Mouse (Mus musculus) liver, postnatal 0 days (tissue): ENCODE measurements around the gene Spsb1. TPM values are rescaled to one million over a fixed set of nuclear protein-coding genes. Genes with fewer than 3 reads are reported as not detected.
A peak's percentile ranks its signal among the peaks of the same experiment; 100 is the strongest.

Source experiments
- ATAC-seq: fragments of 200-750 bp; cut with Nextera tagmentation; 2 replicates; pipeline ENCODE4 v1.8.0; 2017; ENCODE audit warnings: mild to moderate bottlenecking, moderate library complexity
- DNase-seq: peaks from one replicate; pipeline ENCODE4 v3.0.0-alpha.2; 2016
- H3K27ac ChIP-seq: fragments of 300-500 bp; sonication (generic); 2 replicates; pipeline ENCODE4 v1.5.1; 2014; ENCODE audit warnings: antibody characterized with exemption, moderate library complexity, mild to moderate bottlenecking, low read depth
- H3K27me3 ChIP-seq: fragments of 300-500 bp; sonication (generic); 2 replicates; pipeline ENCODE4 v1.6.1; 2014; ENCODE audit warnings: low read length, control low read depth, mixed read lengths; ENCODE audit not compliant: insufficient read depth
- H3K36me3 ChIP-seq: fragments of 300-500 bp; sonication (generic); replicated peaks from 2 replicates; pipeline ENCODE4 v1.6.1; 2014; ENCODE audit warnings: mild to moderate bottlenecking, control low read depth, low read length, moderate library complexity, mixed read lengths; ENCODE audit not compliant: insufficient read depth
- H3K4me1 ChIP-seq: fragments of 300-500 bp; sonication (generic); 2 replicates; pipeline ENCODE4 v1.6.1; 2014; ENCODE audit warnings: antibody characterized with exemption, mild to moderate bottlenecking, control low read depth; ENCODE audit not compliant: insufficient read depth
- H3K4me2 ChIP-seq: fragments of 300-500 bp; sonication (generic); 2 replicates; pipeline ENCODE4 v1.6.1; 2014; ENCODE audit warnings: low read depth, mild to moderate bottlenecking, low read length, moderate library complexity, mixed read lengths
- H3K4me3 ChIP-seq: fragments of 300-500 bp; sonication (generic); 2 replicates; pipeline ENCODE4 v1.5.1; 2014; ENCODE audit warnings: low read depth, low read length
- H3K9ac ChIP-seq: fragments of 300-500 bp; sonication (generic); replicated peaks from 2 replicates; pipeline ENCODE4 v1.6.1; 2014; ENCODE audit warnings: mild to moderate bottlenecking, moderate library complexity
- H3K9me3 ChIP-seq: fragments of 300-500 bp; sonication (generic); 2 replicates; pipeline ENCODE4 v1.6.1; 2016; ENCODE audit warnings: mild to moderate bottlenecking, control low read depth, low read length, mixed read lengths
- CTCF ChIP-seq: sonication (generic); IDR thresholded peaks from 2 replicates; pipeline ENCODE4 v1.5.1; 2016; ENCODE audit warnings: antibody characterized with exemption, low read depth
- EP300 ChIP-seq: IDR thresholded peaks from 2 replicates; pipeline ENCODE4 v1.6.1; 2016; ENCODE audit warnings: antibody characterized with exemption, low read depth, mild to moderate bottlenecking
- WGBS: fragments of 180-500 bp; shearing (Covaris S2); extraction: QIAGEN DNeasy Blood & Tissue Kit; methylation state at CpG from one replicate; pipeline ENCODE4 v1.1.7; 2014; ENCODE audit not compliant: insufficient replicate concordance; 5-methylcytosine and 5-hydroxymethylcytosine counted together
- polyA plus RNA-seq: library from polyadenylated mRNA; unstranded; fragments of >200 nt; fragmentation: Nextera tagmentation; extraction: Ambion mirVana; gene quantifications from 2 replicates; pipeline ENCODE4 v1.2.1, GENCODE M21; 2015

Gene Spsb1
- polyA plus RNA-seq, 1 experiment from 2014 or later: 1.7 TPM

DNA sequence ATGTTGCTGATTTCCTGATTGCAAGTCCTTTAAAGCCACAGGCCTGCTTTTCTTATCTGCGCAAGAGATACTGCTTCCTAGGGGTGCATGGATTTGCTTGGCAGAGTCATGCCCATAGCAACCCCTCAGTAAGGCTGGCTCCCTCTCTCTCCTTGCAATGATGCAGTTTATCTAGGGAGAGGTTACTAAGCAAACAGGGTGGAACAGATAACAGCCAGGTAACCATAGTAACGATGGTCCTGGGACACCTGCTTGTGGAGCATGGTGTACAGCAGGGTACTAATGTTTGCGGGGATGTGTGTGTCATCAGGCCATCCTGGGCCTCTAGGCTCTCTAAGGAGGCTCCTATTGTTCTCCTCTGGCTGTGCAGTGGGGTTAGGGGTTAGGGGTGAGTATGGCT is 97.2 kb downstream of the Spsb1 start:
- Histone ChIP-seq H3K9ac (no peak overlapping the region), H3K9me3 (no peaks in the 10 kb centered on the region), H3K27me3 (0 out of 2 replicates have a peak, but pooled peaks cover 3% of the 10 kb centered on the region), H3K27ac (no peak overlapping the region), H3K4me1 (peaks cover 18% of the 10 kb centered on the region), H3K4me3 (no peak overlapping the region), H3K36me3 (no peaks in the 10 kb centered on the region), H3K4me2 (no peak overlapping the region)
- ATAC-seq (no peak), DNase-seq (no peak)
- TF ChIP-seq EP300 (no peak), CTCF (no peak)
- WGBS: 55% methylated on average over 3 of the region's 3 CpGs

DNA sequence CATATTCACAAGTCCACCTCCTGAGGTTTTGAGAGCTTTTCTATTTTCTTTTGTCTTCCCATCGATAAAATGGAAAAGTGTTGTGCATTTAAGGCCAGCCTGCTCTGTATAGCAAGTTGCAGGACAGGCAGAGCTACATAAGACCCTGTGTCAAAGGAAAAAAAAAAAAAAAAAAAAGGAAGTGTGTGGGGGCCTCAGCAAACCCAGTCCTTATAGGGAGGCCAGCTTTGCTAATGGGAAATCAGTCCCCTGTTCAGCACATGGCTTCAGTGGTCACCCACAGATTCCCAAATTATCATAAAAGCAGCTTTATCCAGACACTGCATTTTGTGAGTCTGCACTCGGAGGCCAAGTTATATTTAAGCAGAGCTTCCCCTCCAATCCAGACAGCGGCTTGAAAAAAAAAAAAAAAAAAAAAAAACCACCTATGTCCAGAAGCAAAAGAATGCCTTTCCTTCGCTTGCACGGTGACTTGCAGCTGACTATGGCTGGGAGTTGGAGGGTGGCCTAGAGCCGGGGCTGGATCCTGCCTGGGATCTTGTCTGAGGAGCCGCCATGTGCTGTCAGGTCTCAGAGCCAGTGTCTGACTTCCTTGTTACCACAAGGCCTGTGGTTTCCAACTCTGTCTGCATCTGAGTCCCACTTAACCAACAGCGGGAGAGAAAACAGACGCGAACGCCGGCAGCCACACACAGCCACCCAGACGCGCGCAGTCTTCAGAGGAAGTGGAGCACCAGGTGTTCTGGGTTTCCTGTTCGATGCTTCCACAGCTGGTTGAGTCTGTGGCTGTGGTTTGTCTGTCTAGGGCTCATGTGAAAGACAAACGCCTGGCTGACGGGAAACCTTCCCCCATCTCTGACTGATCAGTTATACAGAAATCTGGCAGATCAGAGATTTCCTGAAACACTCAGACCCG is 98.7 kb downstream of the Spsb1 start:
- H3K4me1 ChIP-seq: peaks cover 18% of the 10 kb centered on the region
- peak overlapping the region; percentile 32; the same call in 1 of the 2 replicates for H3K4me2 ChIP-seq
- ATAC-seq (peak; percentile 42), DNase-seq (peak; percentile 60)
- H3K36me3 ChIP-seq: no peaks in the 10 kb centered on the region
- H3K27ac ChIP-seq: no peak overlapping the region; the same call in 1 of the 2 replicates
- H3K27me3 ChIP-seq: 0 out of 2 replicates have a peak, but pooled peaks cover 3% of the 10 kb centered on the region
- no peak overlapping the region for H3K4me3 ChIP-seq
- H3K9ac ChIP-seq: no peak overlapping the region
- no peak for TF ChIP-seq EP300
- TF ChIP-seq CTCF: no peak
- 32% methylated on average over 19 of the region's 19 CpGs for WGBS
- H3K9me3 ChIP-seq: no peaks in the 10 kb centered on the region

DNA sequence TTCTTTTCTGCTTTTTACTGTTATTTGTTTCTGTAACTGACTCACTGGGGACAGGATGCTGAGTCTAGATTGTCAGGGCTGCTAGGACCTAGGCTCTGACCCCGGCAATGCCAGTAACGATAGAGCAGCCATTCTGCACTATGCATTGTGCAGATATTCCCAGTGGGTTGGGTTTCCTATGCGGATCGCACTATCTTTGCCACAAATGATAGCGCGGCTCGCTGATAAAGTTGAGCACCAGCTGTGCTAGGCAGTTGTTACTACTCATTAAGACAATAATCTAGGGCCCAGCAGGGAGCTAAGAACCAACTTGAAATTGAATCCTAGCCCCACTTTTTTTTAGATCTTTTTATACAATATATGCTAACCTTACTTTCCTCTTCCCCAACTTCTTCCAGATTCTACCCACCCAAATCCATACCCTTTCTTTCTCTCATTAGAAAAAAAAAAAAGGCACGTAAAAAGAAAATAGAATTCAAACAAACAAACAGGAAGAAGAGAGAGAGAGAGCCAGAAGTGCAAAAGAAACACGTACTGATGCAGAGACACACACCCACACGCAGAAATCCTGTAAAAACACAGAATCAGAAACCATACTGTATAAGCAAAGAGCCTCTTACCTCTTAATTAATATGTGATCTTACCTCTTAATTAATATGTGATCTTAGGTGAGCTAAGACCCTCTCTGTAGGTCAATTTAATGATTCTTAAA is 99.5 kb downstream of the Spsb1 start:
- 0 out of 2 replicates have a peak overlapping the region, but pooled peaks have one; percentile 4 for H3K27ac ChIP-seq
- no peaks in the 10 kb centered on the region for H3K36me3 ChIP-seq
- peak; percentile 65 for TF ChIP-seq EP300
- TF ChIP-seq CTCF: no peak
- H3K9ac ChIP-seq: no peak overlapping the region
- H3K4me2 ChIP-seq: peak overlapping the region; percentile 51; the same call in 1 of the 2 replicates
- WGBS: 40% methylated on average over 10 of the region's 10 CpGs
- 0 out of 2 replicates have a peak, but pooled peaks cover 3% of the 10 kb centered on the region for H3K27me3 ChIP-seq
- no peak for DNase-seq
- H3K4me1 ChIP-seq: peaks cover 18% of the 10 kb centered on the region
- no peaks in the 10 kb centered on the region for H3K9me3 ChIP-seq
- H3K4me3 ChIP-seq: no peak overlapping the region
- ATAC-seq: 0 out of 2 replicates have a peak, but pooled peaks have one; percentile 18

DNA sequence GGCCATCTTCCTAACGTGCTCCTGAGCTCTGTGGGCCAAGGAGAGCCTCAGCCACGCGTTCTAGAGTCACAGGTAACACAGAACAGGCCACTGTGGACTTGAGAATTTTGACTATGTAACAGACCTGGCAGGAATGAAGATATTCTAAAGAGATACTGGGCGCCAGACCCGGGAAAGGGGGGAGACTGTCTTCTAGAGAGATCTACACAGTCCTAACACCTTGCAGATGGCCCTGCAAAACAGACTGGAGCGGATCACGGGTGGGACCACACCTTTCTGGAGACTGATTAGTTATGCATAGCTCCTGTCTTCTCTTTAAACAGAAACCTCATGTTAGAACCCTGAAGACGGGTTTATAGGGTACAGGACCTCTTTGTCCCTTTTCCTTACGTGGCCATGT is 100.1 kb downstream of the Spsb1 start:
- H3K9ac ChIP-seq: no peak overlapping the region
- H3K4me1 ChIP-seq: peaks cover 18% of the 10 kb centered on the region
- H3K4me2 ChIP-seq: peak overlapping the region; percentile 51
- WGBS: 45% methylated on average over 9 of the region's 9 CpGs
- H3K36me3 ChIP-seq: no peaks in the 10 kb centered on the region
- 0 out of 2 replicates have a peak, but pooled peaks cover 3% of the 10 kb centered on the region for H3K27me3 ChIP-seq
- H3K4me3 ChIP-seq: no peak overlapping the region
- no peaks in the 10 kb centered on the region for H3K9me3 ChIP-seq
- H3K27ac ChIP-seq: 0 out of 2 replicates have a peak overlapping the region, but pooled peaks have one; percentile 4
- DNase-seq (no peak), ATAC-seq (no peak)
- TF ChIP-seq EP300 (no peak), CTCF (no peak)

DNA sequence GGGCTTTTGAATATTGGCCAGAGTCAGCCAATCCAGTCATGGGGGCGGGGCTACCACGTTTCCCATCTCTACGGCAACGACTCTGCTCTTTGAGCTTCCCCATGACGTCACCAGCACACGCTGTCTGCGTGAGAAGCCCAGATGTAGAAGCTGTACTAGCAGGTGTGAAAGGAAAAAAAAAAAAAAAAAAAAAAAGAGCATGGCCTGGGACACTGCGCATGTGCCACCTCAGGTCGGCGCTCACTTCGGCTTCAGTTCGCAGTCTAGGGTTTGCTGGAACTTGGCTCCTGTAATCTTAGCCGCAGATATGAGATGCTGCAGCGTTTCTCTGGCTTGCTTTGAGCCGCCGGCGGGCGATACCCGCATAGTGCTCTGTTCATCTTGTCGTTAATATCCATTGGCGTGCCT is 100.5 kb downstream of the Spsb1 start:
- WGBS: 8% methylated on average over 21 of the region's 21 CpGs
- H3K4me3 ChIP-seq: no peak overlapping the region
- H3K36me3 ChIP-seq: no peaks in the 10 kb centered on the region
- no peak overlapping the region for H3K27ac ChIP-seq
- peaks cover 18% of the 10 kb centered on the region for H3K4me1 ChIP-seq
- TF ChIP-seq CTCF (no peak), EP300 (no peak)
- DNase-seq (peak; percentile 74), ATAC-seq (peak; percentile 80)
- H3K9me3 ChIP-seq: no peaks in the 10 kb centered on the region
- peak overlapping the region; percentile 51 for H3K4me2 ChIP-seq
- 0 out of 2 replicates have a peak, but pooled peaks cover 3% of the 10 kb centered on the region for H3K27me3 ChIP-seq
- no peak overlapping the region for H3K9ac ChIP-seq

DNA sequence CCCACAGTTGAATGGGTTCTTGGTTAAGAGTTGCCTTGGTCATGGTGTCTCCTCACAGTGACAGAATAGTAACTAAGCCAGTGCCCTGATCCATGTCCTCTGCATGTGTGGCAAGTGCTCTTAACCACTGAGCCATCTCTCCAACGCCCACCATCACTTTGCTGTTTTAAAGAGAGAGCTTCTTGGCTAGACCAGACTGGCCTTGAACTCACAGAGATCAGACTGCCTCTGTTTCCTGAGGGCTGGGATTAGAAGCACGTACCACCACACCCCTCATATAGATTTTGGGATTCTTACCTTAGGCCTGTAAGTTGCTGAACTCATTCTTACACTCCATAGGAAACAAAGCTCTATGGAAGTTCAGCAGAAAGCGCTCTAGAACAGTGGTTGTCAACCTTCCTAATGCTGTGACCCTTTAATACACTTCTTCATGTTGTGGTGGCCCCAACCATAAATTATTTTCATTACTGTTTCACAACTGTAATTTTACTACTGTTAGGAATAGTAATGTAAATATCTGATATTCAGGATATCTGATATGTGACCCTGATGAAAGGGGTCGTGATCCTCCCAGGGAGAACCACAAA is 101.1 kb downstream of the Spsb1 start:
- Histone ChIP-seq H3K27me3 (0 out of 2 replicates have a peak, but pooled peaks cover 3% of the 10 kb centered on the region), H3K4me1 (peaks cover 18% of the 10 kb centered on the region), H3K4me2 (peak overlapping the region; percentile 51; the same call in 1 of the 2 replicates), H3K4me3 (no peak overlapping the region), H3K36me3 (no peaks in the 10 kb centered on the region), H3K9me3 (no peaks in the 10 kb centered on the region), H3K27ac (no peak overlapping the region), H3K9ac (no peak overlapping the region)
- DNase-seq (no peak), ATAC-seq (no peak)
- WGBS: 64% methylated on average over 4 of the region's 4 CpGs
- TF ChIP-seq EP300: no peak
- TF ChIP-seq CTCF: no peak
